Mouse (Mus musculus): ENCODE results near the gene Tmem72.

DNA sequence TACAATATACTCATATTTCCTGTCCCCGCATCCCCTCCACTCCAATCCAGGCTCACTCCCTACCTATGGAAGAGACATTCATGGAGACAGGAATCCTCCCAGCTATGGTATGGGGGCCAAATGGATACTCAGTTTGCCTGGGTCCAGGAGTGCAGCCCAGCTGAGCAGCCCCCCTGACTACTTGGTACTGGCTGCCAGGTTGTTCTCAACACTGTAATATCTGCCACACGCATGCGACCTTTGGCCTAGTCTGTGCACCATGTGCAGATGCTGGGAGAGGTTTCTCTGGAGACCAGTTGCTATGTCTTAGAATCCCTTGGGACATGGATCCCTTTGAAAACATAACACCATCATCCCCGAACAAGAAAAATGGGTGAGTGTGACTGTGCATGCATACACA lies 44.9 kb downstream of the Tmem72 start:
- TF ChIP-seq POLR2A (IDR thresholded peaks at IDR 0.05; ENCODE audit: control insufficient read depth, extremely low read depth, insufficient read depth, low read length, poor library complexity) (no peak), CTCF (IDR thresholded peaks at IDR 0.05; ENCODE audit: borderline replicate concordance, control insufficient read depth, extremely low read depth, insufficient read depth, low read length, poor library complexity) (no peak)
